Mouse (Mus musculus) heart, postnatal 10 days (tissue): Measurements from ENCODE around the gene Bsn. TPM values are rescaled to one million over a fixed set of nuclear protein-coding genes. Genes with fewer than 3 reads are reported as not detected.
A peak's percentile ranks its signal among the peaks of the same experiment; 100 is the strongest.
"Not testable (repeated sequence)": the region's sequence is repeated elsewhere in the genome, so short reads cannot be mapped to it uniquely, and the experiment has no call there.

Experiments used
- DNase-seq, 2 experiments: peaks; one replicate each; pipeline ENCODE4 v3.0.0; 2021
- intact Hi-C: fragments of 180-260 bp; cut with DNase I; formaldehyde crosslinking; loops from one replicate; pipeline ENCODE4 v1.15.1; 2025
- total RNA-seq, 2 experiments: library from RNA; stranded (reverse); gene quantifications; 2 replicates each; pipeline ENCODE4 v1.2.3; 2021

Bsn gene
- total RNA-seq, 2 experiments from 2014 or later = 0.05 to 0.07 TPM

- intact Hi-C loops = no loop called here
- peak in 1 of 2 experiments; percentile 15 for DNase-seq
Measured at GRCm38 (mm10) chr9:108153516-108154448, 36.4 kb downstream of the Bsn start.

GRCm38 (mm10) chr9:108150486-108150885 lies 39.7 kb downstream of the Bsn start:
- intact Hi-C loops = no loop called here

GRCm38 (mm10) chr9:108149817-108150216 lies 40.4 kb downstream of the Bsn start:
- intact Hi-C loops = no loop called here
- no peak for DNase-seq

More at GRCm38 (mm10) chr9:108150486-108150885, 39.7 kb downstream of the Bsn start:
- DNase-seq = no peak

- intact Hi-C loops = no loop called here
- DNase-seq = no peak
Measured at GRCm38 (mm10) chr9:108147606-108148005, 42.6 kb downstream of the Bsn start.

- no peak for DNase-seq
- intact Hi-C loops = no loop called here
Measured at GRCm38 (mm10) chr9:108146451-108146850, 43.7 kb downstream of the Bsn start.

- DNase-seq = no peak
- intact Hi-C loops = no loop called here
Measured at GRCm38 (mm10) chr9:108145740-108146139, 44.4 kb downstream of the Bsn start.

- no peak for DNase-seq
- intact Hi-C loops = no loop called here
Measured at GRCm38 (mm10) chr9:108144371-108145270, 45.6 kb downstream of the Bsn start.

- no peak for DNase-seq
- intact Hi-C loops = no loop called here
Measured at GRCm38 (mm10) chr9:108143470-108143869, 46.7 kb downstream of the Bsn start.

GRCm38 (mm10) chr9:108141387-108141786 lies 48.8 kb downstream of the Bsn start:
- intact Hi-C loops = no loop called here
- DNase-seq = no peak

- DNase-seq = no peak
- intact Hi-C loops = loop anchor here (5.0 kb wide), 2 partner anchors 43 to 62 kb away; no protein-coding TSS in a partner anchor
Measured at GRCm38 (mm10) chr9:108139963-108140695, 50.1 kb downstream of the Bsn start.

GRCm38 (mm10) chr9:108139169-108139962 lies 50.8 kb downstream of the Bsn start:
- intact Hi-C loops = loop anchor here (5.0 kb wide), 2 partner anchors 42 to 63 kb away; no protein-coding TSS in a partner anchor
- DNase-seq = no peak

- intact Hi-C loops = loop anchor here (5.0 kb wide), 2 partner anchors 41 to 64 kb away; no protein-coding TSS in a partner anchor
- no peak for DNase-seq
Measured at GRCm38 (mm10) chr9:108138118-108138517, 52.1 kb downstream of the Bsn start.

- intact Hi-C loops = loop anchor here (5.0 kb wide), 2 partner anchors 40 to 65 kb away; no protein-coding TSS in a partner anchor
- peak in 1 of 2 experiments; percentile 26 for DNase-seq
Measured at GRCm38 (mm10) chr9:108137523-108137922, 52.7 kb downstream of the Bsn start.

- DNase-seq = peak; percentile 33 to 49
Measured at GRCm38 (mm10) chr9:108136930-108137462, 53.2 kb downstream of the Bsn start.

GRCm38 (mm10) chr9:108136225-108136624 lies 54.0 kb downstream of the Bsn start:
- intact Hi-C loops = loop anchor here (1.0 to 5.0 kb wide), 3 partner anchors 39 to 148 kb away; no protein-coding TSS in a partner anchor
- DNase-seq = peak in 1 of 2 experiments; percentile 43

More at GRCm38 (mm10) chr9:108136930-108137462, 53.2 kb downstream of the Bsn start:
- intact Hi-C loops = loop anchor here (1.0 to 5.0 kb wide), 3 partner anchors 40 to 147 kb away; no protein-coding TSS in a partner anchor

GRCm38 (mm10) chr9:108135679-108136078 lies 54.5 kb downstream of the Bsn start:
- intact Hi-C loops = loop anchor here (1.0 to 5.0 kb wide), 3 partner anchors 38 to 149 kb away; no protein-coding TSS in a partner anchor
- not testable (repeated sequence) for DNase-seq

- intact Hi-C loops = no loop called here
- DNase-seq = no peak
Measured at GRCm38 (mm10) chr9:108133478-108133877, 56.7 kb downstream of the Bsn start.

GRCm38 (mm10) chr9:108132373-108132772 lies 57.8 kb downstream of the Bsn start:
- no peak for DNase-seq
- intact Hi-C loops = no loop called here

- intact Hi-C loops = no loop called here
- no peak for DNase-seq
Measured at GRCm38 (mm10) chr9:108131502-108131901, 58.7 kb downstream of the Bsn start.
